Mouse (Mus musculus) gastrocnemius, adult 8-10 months (tissue): ENCODE data around the gene 9230113P08Rik. TPM values are rescaled to one million over a fixed set of nuclear protein-coding genes. Genes with fewer than 3 reads are reported as not detected.
"Not testable (repeated sequence)": the region's sequence is repeated elsewhere in the genome, so short reads cannot be mapped to it uniquely, and the experiment has no call there.

ENCODE experiments used
- DNase-seq, 2 experiments: peaks; one replicate each; pipeline ENCODE4 v3.0.0; 2022; ENCODE audit warnings: low spot score in 2 of 2
- total RNA-seq, 4 experiments: library from RNA; stranded (reverse); gene quantifications; 2 replicates each; pipeline ENCODE4 v1.2.4; 2022

9230113P08Rik gene
- not detected for total RNA-seq

DNA sequence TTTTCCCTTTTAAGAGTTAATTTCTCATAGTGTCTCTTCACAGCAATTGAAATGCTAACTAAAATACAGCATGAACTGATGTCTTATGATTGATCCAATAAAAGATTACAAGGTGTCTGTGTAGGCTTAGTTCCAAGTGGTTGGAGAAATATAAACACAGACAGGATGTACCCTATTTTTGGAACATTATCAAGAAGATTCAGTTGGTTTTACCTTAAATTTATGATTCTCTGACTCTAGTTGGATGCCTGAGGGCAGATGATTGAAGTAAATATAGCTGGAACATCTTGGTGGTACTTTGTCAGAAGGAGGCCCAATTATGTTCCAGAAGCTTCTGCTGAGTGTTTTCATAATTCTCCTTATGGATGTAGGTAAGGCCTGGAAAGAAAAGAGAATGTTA lies at the start of gene 9230113P08Rik:
Gene 9230113P08Rik, plus strand, starts transcription at position 301 of the 400 bp plus-strand sequence.
- DNase-seq = not testable (repeated sequence)

- DNase-seq = not testable (repeated sequence)
Observed at GRCm38 (mm10) chr9:35893112-35893511, 15.1 kb upstream of the 9230113P08Rik start.

DNA sequence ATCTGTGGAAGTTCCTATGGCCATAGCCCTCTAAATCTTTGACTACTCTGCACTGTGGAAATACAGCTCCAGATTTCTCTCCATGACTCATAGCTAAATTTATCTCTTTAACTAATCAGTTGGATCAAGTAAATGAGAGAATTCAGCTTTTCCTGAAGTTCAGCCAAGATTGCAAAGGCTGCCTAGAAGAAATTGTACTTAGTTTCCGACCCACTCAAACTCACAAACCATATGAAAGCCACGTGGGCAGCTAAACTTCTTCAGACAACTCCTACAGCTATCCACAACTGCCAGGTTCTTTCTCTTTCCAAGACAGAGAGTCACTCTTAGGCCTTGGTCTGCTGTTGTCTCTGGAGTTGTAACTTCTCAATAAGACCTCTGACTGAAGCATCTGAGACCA lies 3.7 kb upstream of the 9230113P08Rik start:
- DNase-seq = no peak

DNA sequence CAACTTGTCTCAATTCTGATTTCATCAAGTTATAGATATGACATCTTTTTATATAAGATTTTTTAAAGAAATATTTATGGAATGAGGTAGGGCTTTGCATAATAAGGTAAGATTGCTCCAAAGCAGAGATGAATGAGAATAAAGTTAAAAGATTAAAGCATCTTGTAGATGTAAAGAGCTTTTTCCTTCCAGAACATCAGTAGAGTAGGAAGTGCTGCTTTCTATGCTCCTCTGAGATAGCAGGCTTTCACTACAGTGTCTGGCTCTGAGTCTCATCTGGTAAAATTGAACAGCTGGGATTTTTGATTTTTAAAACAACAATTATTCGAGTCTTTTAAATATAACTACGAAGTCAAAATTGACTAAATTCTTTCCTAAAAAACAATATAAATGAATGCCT lies 22.6 kb downstream of the 9230113P08Rik start:
- DNase-seq = no peak

Other genes starting within 250 kb of the 9230113P08Rik start
- gene Pate1, start 221.0 kb upstream of the 9230113P08Rik start, total RNA-seq = not detected
- not detected for gene Gm17677, start 167.4 kb upstream of the 9230113P08Rik start, total RNA-seq
- gene Gm17727, start 130.3 kb upstream of the 9230113P08Rik start, total RNA-seq = not detected
- not detected for gene Gm27235, start 118.3 kb upstream of the 9230113P08Rik start, total RNA-seq
- gene D730048I06Rik, start 118.3 kb upstream of the 9230113P08Rik start, total RNA-seq = not detected
- not detected for gene 9230110F15Rik, start 64.3 kb upstream of the 9230113P08Rik start, total RNA-seq
- gene Gm5916, start 220.4 kb downstream of the 9230113P08Rik start, total RNA-seq = not detected